ENCODE assay signal across 9 mouse cellular contexts in the genomic region with DNA sequence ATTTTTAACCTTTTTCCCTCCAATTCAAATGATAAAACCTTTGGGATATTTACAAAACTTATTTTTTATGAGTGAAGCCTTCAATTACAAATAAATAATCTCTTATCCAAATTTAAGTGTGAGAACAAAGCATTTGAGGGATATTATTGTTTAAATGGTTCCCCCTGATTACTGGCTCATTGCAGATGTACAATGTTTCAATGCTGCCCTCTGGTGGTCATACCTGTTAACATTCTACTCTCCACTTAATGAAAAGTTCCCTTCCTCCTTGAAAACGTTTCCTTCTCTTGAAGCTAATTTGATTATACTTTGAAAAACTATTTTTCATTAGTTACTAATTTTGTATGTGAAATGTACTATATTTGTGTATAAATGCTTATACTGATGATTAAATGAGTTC.
A peak's percentile ranks its signal among the peaks of the same experiment; 100 is the strongest.
DNase-seq lines count a peak whose midpoint lies in the region; ATAC-seq lines count a peak whose summit lies in the region.
"Had no signal": no experiment of that assay in that cellular context is flagged by ENCODE, and none has a peak within 500 bp of the region (broad histone marks: within the 10 kb centered on the region; RNA-seq: fewer than 3 reads in every experiment).

No protein-coding gene starts in this region.

- no peak overlapping the region for H3K9ac ChIP-seq in midbrain, embryonic 11.5 days (ENCODE audit: low read length)
- H3K9ac ChIP-seq in midbrain, embryonic 16.5 days (ENCODE audit: low read depth, low read length) = no peak overlapping the region

- H3K4me2 ChIP-seq in midbrain, embryonic 11.5 days = no peak overlapping the region
- H3K4me2 ChIP-seq in midbrain, embryonic 16.5 days (ENCODE audit: low read length) = no peak overlapping the region

- 13% methylated on average over 1 of the region's 1 CpGs for WGBS in midbrain, embryonic 11.5 days
- 8% methylated on average over 1 of the region's 1 CpGs for WGBS in midbrain, embryonic 16.5 days

- no peaks in the 10 kb centered on the region for H3K9me3 ChIP-seq in midbrain, embryonic 11.5 days (ENCODE audit: control insufficient read depth, low read length)
- no peaks in the 10 kb centered on the region for H3K9me3 ChIP-seq in midbrain, embryonic 16.5 days (replicated peaks; ENCODE audit: control insufficient read depth, low read length, poor library complexity, severe bottlenecking)

- peak; percentile 70; the same call in 1 of the 2 replicates for ATAC-seq in midbrain, embryonic 11.5 days (ENCODE audit: low FRiP score)
- ATAC-seq in midbrain, embryonic 16.5 days = no peak
- ATAC-seq in megakaryocyte, adult 5-6 weeks (ENCODE audit: poor library complexity, severe bottlenecking) = no peak

- H3K4me1 ChIP-seq in midbrain, embryonic 11.5 days (ENCODE audit: control insufficient read depth, insufficient read depth, low read length) = no peaks in the 10 kb centered on the region
- H3K4me1 ChIP-seq in midbrain, embryonic 16.5 days (ENCODE audit: control insufficient read depth, insufficient read depth, low read length) = no peaks in the 10 kb centered on the region

- H3K27ac ChIP-seq in midbrain, embryonic 11.5 days (ENCODE audit: low read depth, low read length) = no peak overlapping the region
- no peak overlapping the region for H3K27ac ChIP-seq in midbrain, embryonic 16.5 days (ENCODE audit: low read length)
- H3K27ac ChIP-seq: macrophage had no signal

- H3K36me3 ChIP-seq in midbrain, embryonic 11.5 days (ENCODE audit: control insufficient read depth, insufficient read depth, low read length) = no peaks in the 10 kb centered on the region
- no peaks in the 10 kb centered on the region for H3K36me3 ChIP-seq in midbrain, embryonic 16.5 days (ENCODE audit: control insufficient read depth, insufficient read depth, low read length)

- H3K4me3 ChIP-seq in midbrain, embryonic 11.5 days (ENCODE audit: low read depth, low read length) = no peak overlapping the region
- H3K4me3 ChIP-seq in midbrain, embryonic 16.5 days (ENCODE audit: low read depth, low read length) = no peak overlapping the region

- peak; percentile 7 for DNase-seq in gastrocnemius, postnatal 10 days
- DNase-seq in gastrocnemius, postnatal 36 days = no peak
- DNase-seq in midbrain, embryonic 11.5 days (ENCODE audit: low spot score, missing footprints) = peak; percentile 94
- DNase-seq in c-Kit-positive CD71-positive TER-119-negative erythroid progenitor cells, embryonic 14.5 days (ENCODE audit: low read depth) = peak; percentile 5
- peak; percentile 29 to 37 for DNase-seq in left cerebral cortex, postnatal 10 days (ENCODE audit: extremely low spot score in 1 of 2, low spot score in 2 of 2)
- no peak for DNase-seq in spleen, postnatal 4 days (ENCODE audit: low spot score in 2 of 2)

- intact Hi-C loops in gastrocnemius, postnatal 36 days (cut with DNase I) = no loop called here
- intact Hi-C loops in left cerebral cortex, postnatal 10 days (cut with DNase I) = no loop called here

- H3K27me3 ChIP-seq in midbrain, embryonic 11.5 days (ENCODE audit: control insufficient read depth, insufficient read depth, low read length) = no peaks in the 10 kb centered on the region
- H3K27me3 ChIP-seq in midbrain, embryonic 16.5 days (ENCODE audit: control insufficient read depth, insufficient read depth, low read depth, low read length) = no peaks in the 10 kb centered on the region

Comparison
In these comparisons a context has a peak if more than half of its experiments do, and no peak if none do; other contexts are left out.
1. DNase-seq: peak in gastrocnemius, postnatal 10 days (single experiment), midbrain, embryonic 11.5 days (single experiment), c-Kit-positive CD71-positive TER-119-negative erythroid progenitor cells, embryonic 14.5 days (single experiment) and left cerebral cortex, postnatal 10 days (2 of 2); none in gastrocnemius, postnatal 36 days (0 of 2) and spleen, postnatal 4 days (0 of 2).